Mouse (Mus musculus) ES-E14 (cell line): ENCODE results near the gene Nagpa. TPM values are rescaled to one million over a fixed set of nuclear protein-coding genes. Genes with fewer than 3 reads are reported as not detected.

Experiments used
- DNase-seq: peaks from one replicate; pipeline ENCODE4 v3.0.0-alpha.2; 2013; ENCODE audit warnings: low read depth, low spot score
- H3K27ac ChIP-seq: 2 replicates; pipeline ENCODE4 v1.5.1; 2012; ENCODE audit warnings: low read depth, mild to moderate bottlenecking, low read length, moderate library complexity, mixed read lengths; ENCODE audit not compliant: poor library complexity, insufficient read depth, severe bottlenecking
- H3K36me3 ChIP-seq: 2 replicates; pipeline ENCODE4 v1.6.1; 2012; ENCODE audit warnings: mild to moderate bottlenecking, low read length, moderate library complexity, mixed read lengths; ENCODE audit not compliant: control insufficient read depth, poor library complexity, insufficient read depth, severe bottlenecking
- H3K4me1 ChIP-seq, 2 experiments: fragments of 150-350 bp in 1 of 2; sonication (generic) in 1 of 2; 2 replicates each; pipeline ENCODE4 v1.6.1; 2012; ENCODE audit warnings: low read length in 2 of 2, mild to moderate bottlenecking in 1 of 2, mixed read lengths in 1 of 2; ENCODE audit not compliant: control insufficient read depth in 2 of 2, insufficient read depth in 2 of 2, poor library complexity in 1 of 2
- H3K4me3 ChIP-seq, 2 experiments: fragments of 150-350 bp in 1 of 2; sonication (generic) in 1 of 2; 2 replicates each; pipeline ENCODE4 v1.5.1; 2012; ENCODE audit warnings: low read length in 2 of 2, low read depth in 1 of 2, mild to moderate bottlenecking in 1 of 2, mixed read lengths in 1 of 2; ENCODE audit not compliant: insufficient read depth in 1 of 2, poor library complexity in 1 of 2, severe bottlenecking in 1 of 2
- H3K9ac ChIP-seq: 2 replicates; pipeline ENCODE4 v1.6.1; 2012; ENCODE audit warnings: low read depth, mild to moderate bottlenecking, low read length, mixed read lengths; ENCODE audit not compliant: poor library complexity, insufficient read depth, severe bottlenecking
- H3K9me3 ChIP-seq: fragments of 150-350 bp; sonication (generic); 2 replicates; pipeline ENCODE4 v1.6.1; 2012; ENCODE audit warnings: low read depth, mild to moderate bottlenecking, low read length; ENCODE audit not compliant: control insufficient read depth, insufficient read depth
- CHD2 ChIP-seq: IDR thresholded peaks from 2 replicates; pipeline ENCODE4 v1.6.1; 2014; ENCODE audit warnings: mild to moderate bottlenecking, low read depth, low read length, inconsistent platforms
- HCFC1 ChIP-seq: IDR thresholded peaks from 2 replicates; pipeline ENCODE4 v1.6.1; 2012; ENCODE audit warnings: low read length, inconsistent platforms, borderline replicate concordance; ENCODE audit not compliant: insufficient read depth
- MAFK ChIP-seq: IDR thresholded peaks from 2 replicates; pipeline ENCODE4 v1.6.1; 2014; ENCODE audit warnings: mild to moderate bottlenecking, low read depth, low read length, inconsistent platforms; ENCODE audit not compliant: insufficient read depth
- ZC3H11A ChIP-seq: IDR thresholded peaks from 2 replicates; pipeline ENCODE4 v1.6.1; 2012; ENCODE audit warnings: low read depth, mild to moderate bottlenecking, inconsistent platforms, low read length, borderline replicate concordance
- ZNF384 ChIP-seq: IDR thresholded peaks from 2 replicates; pipeline ENCODE4 v1.6.1; 2012; ENCODE audit warnings: low read depth, low read length, inconsistent platforms
- in situ Hi-C, 2 experiments: fragments of 600-800 bp; cut with MboI; formaldehyde crosslinking; loops; one replicate each; pipeline ENCODE4 v1.15.1; 2025; ENCODE audit warnings: low sequenced_read_pairs in 2 of 2, inconsistent platforms in 1 of 2; ENCODE audit not compliant: unreplicated experiment in 2 of 2
- total RNA-seq: library from RNA; depleted of rRNA; stranded (reverse); fragments of 300-350 nt; gene quantifications from 2 replicates; pipeline ENCODE4 v1.2.3, GENCODE M21; 2012

The Nagpa gene
- total RNA-seq, 1 experiment: 40.3 TPM

DNA sequence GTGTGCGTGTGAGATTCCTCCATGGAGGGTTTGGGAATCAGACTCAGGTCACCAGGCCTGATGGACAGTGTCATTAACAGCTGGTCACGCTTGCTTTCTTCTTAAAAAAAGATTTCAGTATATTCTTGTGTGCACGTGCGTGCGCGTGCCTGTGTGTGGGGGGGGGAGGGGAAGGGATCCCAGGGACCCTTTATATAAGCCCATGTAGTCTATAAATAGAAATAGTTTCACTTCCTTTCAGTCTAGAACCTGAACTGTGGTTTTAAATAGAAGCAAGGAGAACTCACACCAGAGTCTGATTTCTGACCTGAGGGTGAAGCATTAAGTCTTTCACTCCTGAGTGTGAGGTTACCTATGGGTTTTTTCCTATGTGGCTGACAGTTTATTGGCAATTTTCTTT is 39.5 kb downstream of the Nagpa start:
- no peak overlapping the region for H3K9ac ChIP-seq
- no peak overlapping the region for H3K27ac ChIP-seq
- peaks cover 0 to 4% of the 10 kb centered on the region in 2 experiments; a peak in 1 of 4 replicates for H3K4me1 ChIP-seq
- in situ Hi-C loops: no loop called here
- H3K9me3 ChIP-seq: no peaks in the 10 kb centered on the region
- TF ChIP-seq ZC3H11A (no peak), CHD2 (no peak), MAFK (no peak), ZNF384 (no peak), HCFC1 (no peak)
- DNase-seq: no peak
- no peaks in the 10 kb centered on the region for H3K36me3 ChIP-seq
- H3K4me3 ChIP-seq: no peak overlapping the region

DNA sequence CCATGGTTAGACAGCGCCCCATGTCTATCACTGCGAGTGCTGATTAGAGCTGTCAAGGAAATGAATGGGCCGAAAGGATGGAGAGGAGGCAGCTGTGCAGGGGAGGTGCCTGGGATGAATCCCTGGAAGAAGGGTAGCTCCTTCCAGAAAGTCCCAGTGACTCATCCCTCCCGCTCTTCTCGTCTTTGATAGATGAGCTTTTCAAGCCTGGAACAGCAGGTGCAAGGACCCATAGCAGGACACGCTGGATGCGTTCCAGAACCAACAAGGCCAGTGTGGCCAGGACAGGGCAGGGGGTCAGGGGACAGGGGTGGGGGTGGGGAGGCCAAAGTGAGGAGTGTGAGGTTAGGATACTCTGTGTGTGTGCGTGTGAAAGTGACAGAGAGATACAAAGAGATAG is 44.6 kb downstream of the Nagpa start:
- no peak overlapping the region for H3K4me3 ChIP-seq
- DNase-seq: no peak
- peaks cover 0 to 5% of the 10 kb centered on the region in 2 experiments; a peak in 1 of 4 replicates for H3K4me1 ChIP-seq
- TF ChIP-seq MAFK: no peak
- no peak for TF ChIP-seq ZC3H11A
- no peak for TF ChIP-seq HCFC1
- no peak for TF ChIP-seq ZNF384
- in situ Hi-C loops: no loop called here
- no peaks in the 10 kb centered on the region for H3K36me3 ChIP-seq
- H3K9ac ChIP-seq: no peak overlapping the region
- H3K9me3 ChIP-seq: no peaks in the 10 kb centered on the region
- H3K27ac ChIP-seq: no peak overlapping the region

DNA sequence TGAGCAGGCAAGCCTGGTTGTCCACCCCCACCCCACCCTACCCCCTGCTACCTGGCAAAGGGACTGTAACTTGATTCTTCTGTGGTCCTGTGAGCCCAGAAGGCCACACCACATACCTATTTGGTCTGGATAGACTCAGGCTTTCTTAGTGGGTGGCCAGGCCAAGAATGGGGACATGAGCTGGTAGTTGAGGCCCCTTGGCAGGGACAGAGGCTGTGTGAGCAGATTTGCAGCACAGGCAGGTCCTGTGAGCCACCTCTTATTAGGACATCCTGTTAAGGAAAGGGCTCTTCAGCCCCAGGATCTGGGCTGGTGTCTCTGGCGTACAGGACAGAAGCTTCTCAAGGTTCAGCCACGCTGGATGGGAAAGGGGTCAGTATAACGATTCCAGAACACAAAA is 46.7 kb downstream of the Nagpa start:
- in situ Hi-C loops: no loop called here
- no peak for DNase-seq
- no peak overlapping the region for H3K27ac ChIP-seq

DNA sequence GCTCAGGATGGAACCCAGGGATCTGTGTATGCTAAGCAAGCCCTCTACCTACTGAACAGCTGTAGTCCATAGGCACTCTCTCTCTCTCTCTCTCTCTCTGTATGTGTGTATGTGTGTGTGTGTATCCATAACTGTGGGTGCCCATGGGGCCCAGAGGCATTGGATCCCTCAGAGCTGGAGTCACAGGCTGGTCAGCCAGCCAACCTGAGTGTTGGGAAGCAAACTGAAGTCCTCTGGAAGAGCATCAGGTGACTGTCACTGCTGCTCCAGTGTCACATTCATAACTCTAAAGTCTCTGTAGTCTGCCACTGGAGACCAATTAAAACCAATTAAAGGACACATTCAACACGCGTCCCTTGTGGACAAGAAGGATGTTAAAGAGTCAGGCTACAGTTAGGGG is 47.3 kb downstream of the Nagpa start:
- TF ChIP-seq MAFK: no peak
- TF ChIP-seq ZC3H11A: no peak
- TF ChIP-seq HCFC1: no peak
- TF ChIP-seq CHD2: no peak
- no peak for TF ChIP-seq ZNF384
- Histone ChIP-seq H3K9ac (no peak overlapping the region), H3K4me1 (peaks cover 0 to 5% of the 10 kb centered on the region in 2 experiments; a peak in 1 of 4 replicates), H3K4me3 (no peak overlapping the region), H3K36me3 (no peaks in the 10 kb centered on the region), H3K27ac (no peak overlapping the region), H3K9me3 (no peaks in the 10 kb centered on the region)
- in situ Hi-C loops: no loop called here
- DNase-seq: no peak

More for the DNA sequence above, 46.7 kb downstream of the Nagpa start:
- Histone ChIP-seq H3K4me3 (no peak overlapping the region), H3K9ac (no peak overlapping the region), H3K36me3 (no peaks in the 10 kb centered on the region), H3K9me3 (no peaks in the 10 kb centered on the region), H3K4me1 (peaks cover 0 to 5% of the 10 kb centered on the region in 2 experiments; a peak in 1 of 4 replicates)
- TF ChIP-seq HCFC1: no peak
- TF ChIP-seq MAFK: no peak
- TF ChIP-seq ZNF384: no peak
- TF ChIP-seq CHD2: no peak
- no peak for TF ChIP-seq ZC3H11A

DNA sequence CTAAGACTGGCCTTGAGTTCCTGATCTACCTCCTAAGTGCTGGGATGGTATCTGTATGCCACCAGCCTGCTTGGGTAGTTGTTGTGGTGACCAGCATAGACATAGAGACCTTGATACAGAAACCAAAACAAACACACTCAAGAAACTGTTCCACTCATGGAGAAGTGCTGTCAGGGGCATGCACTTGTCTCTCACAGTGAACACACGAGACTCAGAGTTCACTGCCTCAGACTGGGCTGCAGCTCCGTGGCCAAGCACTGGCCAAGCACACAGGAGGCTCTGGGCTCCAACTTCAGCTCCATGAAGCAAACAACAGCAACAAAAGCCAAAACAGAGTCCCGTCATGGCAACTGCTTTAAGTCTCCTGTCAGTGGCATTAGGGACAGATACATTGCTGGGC is 48.8 kb downstream of the Nagpa start:
- no peak overlapping the region for H3K4me3 ChIP-seq
- TF ChIP-seq MAFK (no peak), HCFC1 (no peak), ZNF384 (no peak), ZC3H11A (no peak), CHD2 (no peak)
- H3K4me1 ChIP-seq: peaks cover 0 to 5% of the 10 kb centered on the region in 2 experiments; a peak in 1 of 4 replicates
- H3K9ac ChIP-seq: no peak overlapping the region
- no peaks in the 10 kb centered on the region for H3K36me3 ChIP-seq
- in situ Hi-C loops: no loop called here
- no peaks in the 10 kb centered on the region for H3K9me3 ChIP-seq
- no peak overlapping the region for H3K27ac ChIP-seq
- no peak for DNase-seq
